Mouse (Mus musculus): ENCODE measurements around the gene Camkv. TPM values are rescaled to one million over a fixed set of nuclear protein-coding genes. Genes with fewer than 3 reads are reported as not detected.
A peak's percentile ranks its signal among the peaks of the same experiment; 100 is the strongest.

The Camkv gene
- polyA plus RNA-seq, 1 experiment from 2014 or later = 0.42 TPM

GRCm38 (mm10) chr9:107917895-107918608 is 17.4 kb upstream of the Camkv start:
- 49% methylated on average over 13 of the region's 13 CpGs for WGBS
- no peak for ATAC-seq
- no peaks in the 10 kb centered on the region for H3K4me1 ChIP-seq (replicated peaks; ENCODE audit: control insufficient read depth, insufficient read depth, low read length)

DNA sequence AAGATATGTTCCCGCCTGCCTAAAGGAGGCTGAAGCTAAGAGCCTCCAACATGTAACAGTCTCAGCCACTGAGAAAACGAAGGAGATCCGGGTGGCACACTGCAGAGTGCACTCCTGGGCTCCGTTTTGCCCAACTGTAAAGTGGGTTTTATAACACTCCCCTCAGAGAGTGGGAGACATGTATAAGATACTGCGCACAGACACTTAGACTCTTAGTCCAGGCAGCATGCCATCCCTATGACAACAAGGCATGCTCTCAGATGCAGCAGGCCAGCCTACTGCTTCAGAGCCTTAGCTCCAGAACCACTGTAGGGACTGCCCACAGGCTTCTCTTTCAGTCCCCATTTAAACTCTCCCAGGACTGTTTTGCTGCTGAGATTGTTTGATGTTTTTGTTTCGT is 16.6 kb upstream of the Camkv start:
- Histone ChIP-seq H3K9me3 (ENCODE audit: control insufficient read depth) (no peaks in the 10 kb centered on the region), H3K27me3 (replicated peaks; ENCODE audit: control insufficient read depth, insufficient read depth, low read length) (no peaks in the 10 kb centered on the region), H3K27ac (ENCODE audit: low read depth, low read length) (no peak overlapping the region), H3K9ac (ENCODE audit: low read depth, low read length) (no peak overlapping the region), H3K36me3 (ENCODE audit: control insufficient read depth, insufficient read depth) (peaks cover 67% of the 10 kb centered on the region), H3K4me2 (replicated peaks; ENCODE audit: low read depth) (no peak overlapping the region), H3K4me3 (ENCODE audit: low read depth, low read length) (no peak overlapping the region), H3K4me1 (replicated peaks; ENCODE audit: control insufficient read depth, insufficient read depth, low read length) (no peaks in the 10 kb centered on the region)
- 85% methylated on average over 6 of the region's 6 CpGs for WGBS
- no peak for TF ChIP-seq CTCF (IDR thresholded peaks at IDR 0.05; ENCODE audit: low read depth)
- ATAC-seq = no peak

More at GRCm38 (mm10) chr9:107917895-107918608, 17.4 kb upstream of the Camkv start:
- H3K9ac ChIP-seq (ENCODE audit: low read depth, low read length) = no peak overlapping the region
- H3K4me2 ChIP-seq (replicated peaks; ENCODE audit: low read depth) = no peak overlapping the region
- no peak for TF ChIP-seq CTCF (IDR thresholded peaks at IDR 0.05; ENCODE audit: low read depth)
- H3K4me3 ChIP-seq (ENCODE audit: low read depth, low read length) = no peak overlapping the region
- no peak overlapping the region for H3K27ac ChIP-seq (ENCODE audit: low read depth, low read length)
- no peaks in the 10 kb centered on the region for H3K27me3 ChIP-seq (replicated peaks; ENCODE audit: control insufficient read depth, insufficient read depth, low read length)
- H3K9me3 ChIP-seq (ENCODE audit: control insufficient read depth) = no peaks in the 10 kb centered on the region
- H3K36me3 ChIP-seq (ENCODE audit: control insufficient read depth, insufficient read depth) = peaks cover 68% of the 10 kb centered on the region

- TF ChIP-seq CTCF (IDR thresholded peaks at IDR 0.05; ENCODE audit: low read depth) = no peak
- H3K27me3 ChIP-seq (replicated peaks; ENCODE audit: control insufficient read depth, insufficient read depth, low read length) = no peaks in the 10 kb centered on the region
- H3K4me2 ChIP-seq (replicated peaks; ENCODE audit: low read depth) = no peak overlapping the region
- no peak for ATAC-seq
- H3K4me1 ChIP-seq (replicated peaks; ENCODE audit: control insufficient read depth, insufficient read depth, low read length) = no peaks in the 10 kb centered on the region
- H3K9ac ChIP-seq (ENCODE audit: low read depth, low read length) = no peak overlapping the region
- peaks cover 62% of the 10 kb centered on the region for H3K36me3 ChIP-seq (ENCODE audit: control insufficient read depth, insufficient read depth)
- 84% methylated on average over 5 of the region's 5 CpGs for WGBS
- H3K27ac ChIP-seq (ENCODE audit: low read depth, low read length) = no peak overlapping the region
- no peaks in the 10 kb centered on the region for H3K9me3 ChIP-seq (ENCODE audit: control insufficient read depth)
- no peak overlapping the region for H3K4me3 ChIP-seq (ENCODE audit: low read depth, low read length)
Observed at GRCm38 (mm10) chr9:107919441-107919840, 16.0 kb upstream of the Camkv start.

GRCm38 (mm10) chr9:107923021-107923420 is 12.5 kb upstream of the Camkv start:
- H3K4me2 ChIP-seq (replicated peaks; ENCODE audit: low read depth) = no peak overlapping the region
- ATAC-seq = peak; percentile 47; the same call in 1 of the 2 replicates
- no peak overlapping the region for H3K27ac ChIP-seq (ENCODE audit: low read depth, low read length)
- H3K36me3 ChIP-seq (ENCODE audit: control insufficient read depth, insufficient read depth) = peaks cover 29% of the 10 kb centered on the region
- WGBS = 36% methylated on average over 7 of the region's 7 CpGs
- H3K4me1 ChIP-seq (replicated peaks; ENCODE audit: control insufficient read depth, insufficient read depth, low read length) = no peaks in the 10 kb centered on the region
- peak; percentile 84 for TF ChIP-seq CTCF (IDR thresholded peaks at IDR 0.05; ENCODE audit: low read depth)
- no peak overlapping the region for H3K4me3 ChIP-seq (ENCODE audit: low read depth, low read length)
- H3K9me3 ChIP-seq (ENCODE audit: control insufficient read depth) = no peaks in the 10 kb centered on the region
- H3K27me3 ChIP-seq (replicated peaks; ENCODE audit: control insufficient read depth, insufficient read depth, low read length) = no peaks in the 10 kb centered on the region
- no peak overlapping the region for H3K9ac ChIP-seq (ENCODE audit: low read depth, low read length)

- TF ChIP-seq CTCF (IDR thresholded peaks at IDR 0.05; ENCODE audit: low read depth) = no peak
- Histone ChIP-seq H3K4me2 (replicated peaks; ENCODE audit: low read depth) (no peak overlapping the region), H3K36me3 (ENCODE audit: control insufficient read depth, insufficient read depth) (peaks cover 21% of the 10 kb centered on the region), H3K9me3 (ENCODE audit: control insufficient read depth) (no peaks in the 10 kb centered on the region), H3K9ac (ENCODE audit: low read depth, low read length) (0 out of 2 replicates have a peak overlapping the region, but pooled peaks have one; percentile 13), H3K4me3 (ENCODE audit: low read depth, low read length) (no peak overlapping the region), H3K27ac (ENCODE audit: low read depth, low read length) (no peak overlapping the region), H3K27me3 (replicated peaks; ENCODE audit: control insufficient read depth, insufficient read depth, low read length) (no peaks in the 10 kb centered on the region), H3K4me1 (replicated peaks; ENCODE audit: control insufficient read depth, insufficient read depth, low read length) (no peaks in the 10 kb centered on the region)
- 55% methylated on average over 6 of the region's 6 CpGs for WGBS
- no peak for ATAC-seq
Observed at GRCm38 (mm10) chr9:107923956-107924355, 11.5 kb upstream of the Camkv start.

DNA sequence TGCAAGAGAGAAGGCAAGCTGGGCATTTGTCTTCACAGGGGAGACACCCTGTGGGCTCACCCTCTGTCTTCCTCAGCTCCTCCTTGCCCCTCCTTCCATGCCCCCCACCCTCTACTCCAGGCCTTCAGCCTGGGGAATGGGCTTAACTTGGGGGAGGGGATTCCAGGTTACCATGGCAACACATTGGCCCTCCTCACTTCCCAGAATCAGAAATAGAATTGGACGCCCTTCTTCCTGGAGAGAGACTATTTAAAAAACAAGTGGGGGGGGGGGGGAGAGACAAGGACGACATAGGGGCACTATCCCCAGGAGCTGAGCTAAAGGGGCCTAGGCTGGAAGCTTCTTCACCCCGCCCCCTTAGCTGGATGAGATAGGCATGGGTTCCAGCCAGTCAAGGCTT is 10.2 kb upstream of the Camkv start:
- 29% methylated on average over 3 of the region's 3 CpGs for WGBS
- TF ChIP-seq CTCF (IDR thresholded peaks at IDR 0.05; ENCODE audit: low read depth) = no peak
- ATAC-seq = no peak
- Histone ChIP-seq H3K4me3 (ENCODE audit: low read depth, low read length) (no peak overlapping the region), H3K27ac (ENCODE audit: low read depth, low read length) (no peak overlapping the region), H3K4me1 (replicated peaks; ENCODE audit: control insufficient read depth, insufficient read depth, low read length) (no peaks in the 10 kb centered on the region), H3K36me3 (ENCODE audit: control insufficient read depth, insufficient read depth) (peaks cover 12% of the 10 kb centered on the region; the same call in 1 of the 2 replicates), H3K27me3 (replicated peaks; ENCODE audit: control insufficient read depth, insufficient read depth, low read length) (no peaks in the 10 kb centered on the region), H3K9ac (ENCODE audit: low read depth, low read length) (no peak overlapping the region), H3K9me3 (ENCODE audit: control insufficient read depth) (no peaks in the 10 kb centered on the region), H3K4me2 (replicated peaks; ENCODE audit: low read depth) (no peak overlapping the region)
